Mouse (Mus musculus) forebrain, embryonic 14.5 days (tissue): Measurements from ENCODE around the gene Slc2a4. TPM values are rescaled to one million over a fixed set of nuclear protein-coding genes. Genes with fewer than 3 reads are reported as not detected.

ENCODE experiments used
- ATAC-seq: fragments of 200-750 bp; cut with Nextera tagmentation; 2 replicates; pipeline ENCODE4 v1.8.0; 2017; ENCODE audit warnings: mild to moderate bottlenecking, moderate library complexity
- DNase-seq: peaks from one replicate; pipeline ENCODE4 v3.0.0-alpha.2; 2015; ENCODE audit warnings: low spot score
- H3K27ac ChIP-seq: fragments of 300-500 bp; sonication (generic); 2 replicates; pipeline ENCODE4 v1.5.1; 2014; ENCODE audit warnings: low read depth, mild to moderate bottlenecking, control low read depth, low read length, moderate library complexity
- H3K27me3 ChIP-seq: fragments of 300-500 bp; sonication (generic); replicated peaks from 2 replicates; pipeline ENCODE4 v1.6.1; 2014; ENCODE audit warnings: low read length, control low read depth, mixed read lengths; ENCODE audit not compliant: control insufficient read depth, insufficient read depth
- H3K36me3 ChIP-seq: fragments of 300-500 bp; sonication (generic); 2 replicates; pipeline ENCODE4 v1.6.1; 2014; ENCODE audit warnings: low read length, control low read depth; ENCODE audit not compliant: control insufficient read depth, insufficient read depth
- H3K4me1 ChIP-seq: fragments of 300-500 bp; sonication (generic); 2 replicates; pipeline ENCODE4 v1.6.1; 2014; ENCODE audit warnings: antibody characterized with exemption, low read length, control low read depth; ENCODE audit not compliant: control insufficient read depth, insufficient read depth
- H3K4me2 ChIP-seq: fragments of 300-500 bp; sonication (generic); 2 replicates; pipeline ENCODE4 v1.6.1; 2014; ENCODE audit warnings: mild to moderate bottlenecking, control low read depth, low read length
- H3K4me3 ChIP-seq: fragments of 300-500 bp; sonication (generic); 2 replicates; pipeline ENCODE4 v1.5.1; 2014; ENCODE audit warnings: low read depth, low read length, control low read depth
- H3K9ac ChIP-seq: fragments of 300-500 bp; sonication (generic); 2 replicates; pipeline ENCODE4 v1.6.1; 2014; ENCODE audit warnings: mild to moderate bottlenecking, low read length, control low read depth, moderate library complexity
- H3K9me3 ChIP-seq: fragments of 300-500 bp; sonication (generic); replicated peaks from 2 replicates; pipeline ENCODE4 v1.6.1; 2016; ENCODE audit warnings: low read length, control low read depth, mixed read lengths; ENCODE audit not compliant: control insufficient read depth
- WGBS: fragments of 180-500 bp; shearing (Covaris S2); extraction: QIAGEN DNeasy Blood & Tissue Kit; methylation state at CpG from one replicate; pipeline ENCODE4 v1.1.7; 2014; 5-methylcytosine and 5-hydroxymethylcytosine counted together
- polyA plus RNA-seq: library from polyadenylated mRNA; unstranded; fragments of >200 nt; fragmentation: Nextera tagmentation; extraction: Ambion mirVana; gene quantifications from 2 replicates; pipeline ENCODE4 v1.2.1, GENCODE M21; 2014

Gene Slc2a4
- polyA plus RNA-seq, 1 experiment from 2014 or later: 6.7 TPM

DNA sequence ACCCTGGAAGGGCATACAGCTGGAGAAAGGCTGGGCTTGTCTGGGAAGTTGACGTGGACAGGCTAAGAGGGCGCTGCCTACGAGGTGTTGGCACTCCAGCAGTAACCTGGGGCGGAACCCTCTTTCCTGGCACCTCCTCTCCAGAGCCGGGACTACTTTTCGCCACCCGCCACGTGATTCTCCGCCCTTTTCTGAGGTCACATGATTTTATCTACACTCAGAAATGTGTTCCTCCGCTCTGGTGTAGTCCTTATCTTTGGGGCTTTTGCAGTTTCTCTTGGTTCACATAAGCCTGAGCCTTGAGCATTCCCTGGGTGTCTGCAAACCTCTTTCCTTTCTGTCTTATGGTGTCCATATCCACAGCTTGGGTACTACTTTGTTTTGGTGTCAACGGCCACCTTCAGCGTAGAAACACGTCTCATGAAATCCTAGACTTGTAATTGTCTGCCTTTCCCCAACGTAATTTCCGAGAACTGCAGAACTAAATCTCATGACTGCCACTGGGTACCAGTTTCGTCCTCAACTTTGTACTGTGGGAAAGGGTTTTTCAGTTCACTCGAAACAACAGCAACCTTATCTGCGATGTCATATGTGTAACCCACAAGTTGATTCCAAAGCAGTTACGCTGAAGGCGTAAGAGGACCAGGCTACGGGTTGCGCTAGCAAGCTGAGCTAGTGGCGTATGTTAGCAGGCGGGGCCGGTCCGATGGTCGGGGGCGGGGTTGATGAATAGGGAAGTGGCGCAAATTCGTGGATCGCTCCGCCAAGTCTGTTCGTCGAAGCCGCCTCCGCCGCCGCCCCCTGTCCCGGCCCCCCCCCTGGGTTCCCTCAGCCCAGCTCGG, 43.1 kb upstream of the Slc2a4 start, which contains the start of gene Gabarap:
Gabarap (plus strand) TSS at position 294 of the 842 bp plus-strand sequence.
- Histone ChIP-seq H3K27me3 (no peaks in the 10 kb centered on the region), H3K36me3 (peaks cover 60% of the 10 kb centered on the region), H3K27ac (peak within 1 kb of the TSS; percentile 85), H3K9ac (peak within 1 kb of the TSS; percentile 92), H3K4me1 (peaks cover 11% of the 10 kb centered on the region), H3K9me3 (no peaks in the 10 kb centered on the region), H3K4me2 (peak within 1 kb of the TSS; percentile 50), H3K4me3 (peak within 1 kb of the TSS; percentile 77)
- ATAC-seq (peak; percentile 72), DNase-seq (peak; percentile 98)
- 1% methylated on average over 40 of the region's 40 CpGs for WGBS

- no peaks in the 10 kb centered on the region for H3K27me3 ChIP-seq
- 87% methylated on average over 8 of the region's 8 CpGs for WGBS
- no peak overlapping the region for H3K4me2 ChIP-seq
- H3K9ac ChIP-seq: no peak overlapping the region
- peaks cover 8% of the 10 kb centered on the region for H3K4me1 ChIP-seq
- H3K27ac ChIP-seq: no peak overlapping the region
- no peaks in the 10 kb centered on the region for H3K9me3 ChIP-seq
- no peak overlapping the region for H3K4me3 ChIP-seq
- no peak for ATAC-seq
- no peak for DNase-seq
- H3K36me3 ChIP-seq: peaks cover 71% of the 10 kb centered on the region
Measured at GRCm38 (mm10) chr11:69989949-69990348, 42.0 kb upstream of the Slc2a4 start.

DNA sequence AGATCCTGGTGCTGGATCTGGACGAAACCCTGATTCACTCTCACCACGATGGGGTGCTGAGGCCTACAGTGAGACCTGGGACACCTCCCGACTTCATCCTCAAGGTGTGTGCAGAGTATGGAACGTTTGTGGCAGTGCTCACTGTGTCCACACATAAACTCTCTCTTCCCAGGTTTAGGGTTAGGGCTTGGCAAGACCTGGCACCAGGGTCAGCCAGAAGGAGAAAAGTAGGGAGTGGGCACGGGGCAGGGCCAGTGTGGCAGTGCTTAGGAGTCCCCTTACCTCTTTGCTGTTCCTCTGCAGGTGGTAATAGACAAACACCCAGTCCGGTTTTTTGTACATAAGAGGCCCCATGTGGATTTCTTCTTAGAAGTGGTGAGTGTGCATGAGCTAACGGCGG, 36.4 kb upstream of the Slc2a4 start:
- Histone ChIP-seq H3K27ac (no peak overlapping the region), H3K36me3 (peaks cover 54% of the 10 kb centered on the region), H3K27me3 (no peaks in the 10 kb centered on the region), H3K9me3 (no peaks in the 10 kb centered on the region), H3K4me1 (peaks cover 20% of the 10 kb centered on the region), H3K4me2 (no peak overlapping the region), H3K4me3 (no peak overlapping the region), H3K9ac (no peak overlapping the region)
- WGBS: 94% methylated on average over 8 of the region's 8 CpGs
- ATAC-seq (no peak), DNase-seq (no peak)

GRCm38 (mm10) chr11:69983377-69983776, 35.4 kb upstream of the Slc2a4 start:
- 86% methylated on average over 4 of the region's 4 CpGs for WGBS
- no peaks in the 10 kb centered on the region for H3K27me3 ChIP-seq
- H3K4me1 ChIP-seq: peaks cover 23% of the 10 kb centered on the region
- ATAC-seq: no peak
- H3K9ac ChIP-seq: 0 out of 2 replicates have a peak overlapping the region, but pooled peaks have one; percentile 99
- H3K27ac ChIP-seq: no peak overlapping the region
- DNase-seq: no peak
- peak overlapping the region; percentile 88 for H3K4me2 ChIP-seq
- no peaks in the 10 kb centered on the region for H3K9me3 ChIP-seq
- H3K4me3 ChIP-seq: 0 out of 2 replicates have a peak overlapping the region, but pooled peaks have one; percentile 2
- H3K36me3 ChIP-seq: peaks cover 46% of the 10 kb centered on the region

DNA sequence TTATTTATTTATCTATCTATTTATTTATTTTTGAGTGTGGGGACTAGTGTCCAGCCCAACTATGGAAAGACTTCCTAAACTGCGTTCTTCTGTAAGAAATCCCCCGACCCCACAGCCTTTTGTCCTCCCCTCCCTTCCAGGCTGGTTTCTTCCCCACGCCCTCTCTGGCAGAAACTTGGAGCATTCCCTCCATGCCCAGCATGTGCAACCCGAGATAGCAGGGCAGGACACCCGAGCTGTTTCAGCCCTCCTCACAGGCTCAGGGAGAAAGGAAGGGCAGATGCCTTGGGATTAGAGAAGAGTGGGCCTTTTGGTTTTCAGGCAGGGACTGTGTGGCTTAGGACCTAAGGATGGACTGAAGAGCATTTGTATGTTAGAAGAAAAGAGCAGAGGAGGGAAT, 34.9 kb upstream of the Slc2a4 start:
- WGBS: 21% methylated on average over 5 of the region's 5 CpGs
- ATAC-seq (no peak), DNase-seq (no peak)
- H3K36me3 ChIP-seq: peaks cover 41% of the 10 kb centered on the region
- H3K4me2 ChIP-seq: peak overlapping the region; percentile 88
- no peak overlapping the region for H3K27ac ChIP-seq
- no peaks in the 10 kb centered on the region for H3K27me3 ChIP-seq
- 0 out of 2 replicates have a peak overlapping the region, but pooled peaks have one; percentile 2 for H3K4me3 ChIP-seq
- peak overlapping the region; percentile 99 for H3K9ac ChIP-seq
- no peaks in the 10 kb centered on the region for H3K9me3 ChIP-seq
- peaks cover 23% of the 10 kb centered on the region for H3K4me1 ChIP-seq

DNA sequence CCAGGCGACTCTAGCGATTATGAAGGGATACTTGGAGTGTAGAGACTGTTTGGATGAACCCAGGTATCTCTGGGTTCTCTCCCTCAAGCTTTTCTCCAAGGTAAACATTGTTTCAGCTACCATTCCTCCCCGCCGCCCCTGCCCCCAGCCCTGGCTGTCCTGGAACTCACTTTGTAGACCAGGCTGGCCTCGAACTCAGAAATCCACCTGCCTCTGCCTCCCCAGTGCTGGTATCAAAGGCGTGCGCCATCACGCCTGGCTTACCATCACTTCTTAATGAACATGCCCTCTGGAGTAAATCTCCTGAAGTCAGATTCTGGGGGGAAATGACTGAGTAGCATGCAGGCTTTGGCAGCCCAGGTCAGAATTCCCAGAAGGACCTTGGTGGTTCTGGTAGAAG, 34.2 kb upstream of the Slc2a4 start, which contains the start of gene Elp5:
Elp5 (minus strand) TSS at position 293 of the 400 bp plus-strand sequence.
- WGBS: 60% methylated on average over 8 of the region's 8 CpGs
- H3K36me3 ChIP-seq: peaks cover 39% of the 10 kb centered on the region
- peak within 1 kb of the TSS; percentile 88 for H3K4me2 ChIP-seq
- ATAC-seq (no peak), DNase-seq (no peak)
- H3K9ac ChIP-seq: peak within 1 kb of the TSS; percentile 99
- H3K27me3 ChIP-seq: no peaks in the 10 kb centered on the region
- H3K27ac ChIP-seq: peak within 1 kb of the TSS; percentile 98
- no peaks in the 10 kb centered on the region for H3K9me3 ChIP-seq
- peaks cover 23% of the 10 kb centered on the region for H3K4me1 ChIP-seq
- H3K4me3 ChIP-seq: peak within 1 kb of the TSS; percentile 100

GRCm38 (mm10) chr11:69981141-69981762, 33.3 kb upstream of the Slc2a4 start, which contains the start of gene Ctdnep1:
Gene Ctdnep1 (plus strand): TSS chr11:69981156.
- Histone ChIP-seq H3K36me3 (peaks cover 39% of the 10 kb centered on the region), H3K27me3 (no peaks in the 10 kb centered on the region), H3K9me3 (no peaks in the 10 kb centered on the region), H3K4me1 (peaks cover 23% of the 10 kb centered on the region), H3K4me2 (peak within 1 kb of the TSS; percentile 92), H3K4me3 (peak within 1 kb of the TSS; percentile 100), H3K27ac (peak within 1 kb of the TSS; percentile 98), H3K9ac (peak within 1 kb of the TSS; percentile 99)
- ATAC-seq (peak; percentile 48), DNase-seq (no peak)
- WGBS: under 1% methylated on average over 37 of the region's 43 CpGs

- under 1% methylated on average over 38 of the region's 60 CpGs for WGBS
- DNase-seq (peak; percentile 99), ATAC-seq (peak; percentile 92)
- Histone ChIP-seq H3K9ac (peak overlapping the region; percentile 99), H3K36me3 (peaks cover 38% of the 10 kb centered on the region), H3K4me1 (peaks cover 23% of the 10 kb centered on the region), H3K27ac (peak overlapping the region; percentile 98), H3K27me3 (no peaks in the 10 kb centered on the region), H3K4me2 (peak overlapping the region; percentile 92), H3K9me3 (no peaks in the 10 kb centered on the region), H3K4me3 (peak overlapping the region; percentile 100)
Measured at GRCm38 (mm10) chr11:69980196-69981140, 32.5 kb upstream of the Slc2a4 start.
